Mouse (Mus musculus): ENCODE measurements at regions not wholly inside any gene's neighbourhood (a gene's known extent, or its start where the extent isn't known, plus 50 kb on each side); places are given as distances from the start of the nearest gene placed in this dataset.

GRCm38 (mm10) chr3:136611682-136612081 lies 58.2 kb upstream of the Ppp3ca start:
- in situ Hi-C loops (cut with MboI, MseI) = no loop called here

GRCm38 (mm10) chr3:136610556-136610924 lies 59.4 kb upstream of the Ppp3ca start:
- in situ Hi-C loops (cut with MboI, MseI) = no loop called here

GRCm38 (mm10) chr3:136609855-136610555 lies 59.9 kb upstream of the Ppp3ca start:
- in situ Hi-C loops (cut with MboI, MseI) = no loop called here

- in situ Hi-C loops (cut with MboI, MseI) = no loop called here
Measured at GRCm38 (mm10) chr3:136601706-136602105, 68.2 kb upstream of the Ppp3ca start.

GRCm38 (mm10) chr3:136583937-136584336 lies 86.0 kb upstream of the Ppp3ca start:
- in situ Hi-C loops (cut with MboI, MseI) = loop anchor here (5.0 kb wide), 1 partner anchor 52 kb away; no protein-coding TSS in a partner anchor

GRCm38 (mm10) chr3:136578016-136578415 lies 91.9 kb upstream of the Ppp3ca start:
- in situ Hi-C loops (cut with MboI, MseI) = no loop called here

GRCm38 (mm10) chr3:136570517-136570916 lies 99.4 kb upstream of the Ppp3ca start:
- in situ Hi-C loops (cut with MboI, MseI) = no loop called here

GRCm38 (mm10) chr3:136556488-136556887 lies 113.4 kb upstream of the Ppp3ca start:
- in situ Hi-C loops (cut with MboI, MseI) = no loop called here

GRCm38 (mm10) chr3:136549471-136549870 lies 120.5 kb upstream of the Ppp3ca start:
- in situ Hi-C loops (cut with MboI, MseI) = loop anchor here (25.0 kb wide), 1 partner anchor 1788 kb away; the partner anchor contains the start of gene Adh6b

GRCm38 (mm10) chr3:136531604-136532003 lies 138.3 kb upstream of the Ppp3ca start:
- in situ Hi-C loops (cut with MboI, MseI) = loop anchor here (5.0 to 25.0 kb wide), 2 partner anchors 51 to 1806 kb away; partner anchors contain the start of gene Adh6b

- in situ Hi-C loops (cut with MboI, MseI) = no loop called here
Measured at GRCm38 (mm10) chr3:136508575-136508974, 161.3 kb upstream of the Ppp3ca start.

GRCm38 (mm10) chr3:136507070-136507469 lies 162.9 kb upstream of the Ppp3ca start:
- in situ Hi-C loops (cut with MboI, MseI) = no loop called here

GRCm38 (mm10) chr3:136494831-136495230 lies 169.0 kb upstream of the Bank1 start:
- in situ Hi-C loops (cut with MboI, MseI) = no loop called here

GRCm38 (mm10) chr3:136491683-136492082 lies 165.8 kb upstream of the Bank1 start:
- in situ Hi-C loops (cut with MboI, MseI) = no loop called here

GRCm38 (mm10) chr3:136471693-136472092 lies 145.8 kb upstream of the Bank1 start:
- in situ Hi-C loops (cut with MboI, MseI) = no loop called here

GRCm38 (mm10) chr3:136462747-136463146 lies 136.9 kb upstream of the Bank1 start:
- in situ Hi-C loops (cut with MboI, MseI) = no loop called here

- in situ Hi-C loops (cut with MboI, MseI) = no loop called here
Measured at GRCm38 (mm10) chr3:136456471-136457117, 130.7 kb upstream of the Bank1 start.

- in situ Hi-C loops (cut with MboI, MseI) = no loop called here
Measured at GRCm38 (mm10) chr3:136455651-136456470, 130.0 kb upstream of the Bank1 start.

- in situ Hi-C loops (cut with MboI, MseI) = no loop called here
Measured at GRCm38 (mm10) chr3:136454967-136455366, 129.1 kb upstream of the Bank1 start.

- in situ Hi-C loops (cut with MboI, MseI) = no loop called here
Measured at GRCm38 (mm10) chr3:136450986-136451774, 125.3 kb upstream of the Bank1 start.

- in situ Hi-C loops (cut with MboI, MseI) = no loop called here
Measured at GRCm38 (mm10) chr3:136450361-136450895, 124.6 kb upstream of the Bank1 start.

All from T-helper 2 cell (primary cell).